Mouse (Mus musculus) sigmoid colon, adult 10 weeks (tissue): ENCODE measurements around the gene Ccl21a. TPM values are rescaled to one million over a fixed set of nuclear protein-coding genes. Genes with fewer than 3 reads are reported as not detected.

Experiments
- polyA plus RNA-seq: library from polyadenylated mRNA; stranded (reverse); fragments of 350-450 nt; fragmentation: Illumina TruSeq; extraction: RNeasy Lipid Tissue Mini Kit (QIAGEN cat#74804); gene quantifications from one replicate; pipeline ENCODE4 v1.2.3, GENCODE M21; 2014; ENCODE audit warnings: low read depth, low replicate concordance

The Ccl21a gene
- polyA plus RNA-seq: not detected

GRCm38 (mm10) chr4:42773893-42774292, at the start of gene Ccl21a:
TSS of gene Ccl21a (minus strand) at chr4:42773993.

GRCm38 (mm10) chr4:42756477-42756876, 17.3 kb downstream of the Ccl21a start, which contains the start of gene Ccl19:
TSS of gene Ccl19 (minus strand) at chr4:42756577.

GRCm38 (mm10) chr4:42735245-42735644, 38.5 kb downstream of the Ccl21a start, which contains the start of gene 4930578G10Rik:
TSS of gene 4930578G10Rik (plus strand) at chr4:42735545.

Other genes with a start within 250 kb of the Ccl21a start
- not detected for gene Fam205a2, start 245.8 kb downstream of the Ccl21a start, polyA plus RNA-seq
- 3.1 TPM for gene Gm10591, start 161.8 kb downstream of the Ccl21a start, polyA plus RNA-seq
- not detected for gene Gm2564, start 144.3 kb downstream of the Ccl21a start, polyA plus RNA-seq
- not detected for gene Ccl27b, start 118.7 kb downstream of the Ccl21a start, polyA plus RNA-seq
- gene Il11ra2, start 112.1 kb downstream of the Ccl21a start, polyA plus RNA-seq: not detected
- gene 4930578G10Rik, start 38.4 kb downstream of the Ccl21a start, polyA plus RNA-seq: not detected
- gene Ccl19, start 17.4 kb downstream of the Ccl21a start, polyA plus RNA-seq: not detected
- 0.16 TPM for gene Fam205a1, start 79.9 kb upstream of the Ccl21a start, polyA plus RNA-seq
- gene Gm12394, start 82.8 kb upstream of the Ccl21a start, polyA plus RNA-seq: not detected
- gene Fam205c, start 100.2 kb upstream of the Ccl21a start, polyA plus RNA-seq: not detected
- 1.1 TPM for gene Phf24, start 142.7 kb upstream of the Ccl21a start, polyA plus RNA-seq
- 1.2 TPM for gene Dnajb5, start 175.8 kb upstream of the Ccl21a start, polyA plus RNA-seq
- not detected for gene 1700022I11Rik, start 195.6 kb upstream of the Ccl21a start, polyA plus RNA-seq
- gene Vcp, start 226.5 kb upstream of the Ccl21a start, polyA plus RNA-seq: 128 TPM
- gene Fancg, start 236.5 kb upstream of the Ccl21a start, polyA plus RNA-seq: 6.6 TPM